Mouse (Mus musculus) layer of hippocampus, postnatal 10 days (tissue): ENCODE data around the gene Ckmt2. TPM values are rescaled to one million over a fixed set of nuclear protein-coding genes. Genes with fewer than 3 reads are reported as not detected.
A peak's percentile ranks its signal among the peaks of the same experiment; 100 is the strongest.

Experiments
- DNase-seq, 2 experiments: peaks; one replicate each; pipeline ENCODE4 v3.0.0; 2021; ENCODE audit warnings: low spot score in 2 of 2
- total RNA-seq, 2 experiments: library from RNA; stranded (reverse); gene quantifications; 2 replicates each; pipeline ENCODE4 v1.2.3; 2021

Gene Ckmt2
- total RNA-seq, 2 experiments from 2014 or later: 0.38 to 0.48 TPM

GRCm38 (mm10) chr13:91873734-91874329, 2.9 kb downstream of the Ckmt2 start:
- no peak for DNase-seq

GRCm38 (mm10) chr13:91868577-91868976, 8.1 kb downstream of the Ckmt2 start:
- DNase-seq: no peak

- no peak for DNase-seq
These were observed 17.9 kb downstream of the Ckmt2 start for GRCm38 (mm10) chr13:91858835-91859234.

GRCm38 (mm10) chr13:91857427-91857826, 19.3 kb downstream of the Ckmt2 start:
- DNase-seq: no peak

GRCm38 (mm10) chr13:91854412-91854811, 22.3 kb downstream of the Ckmt2 start:
- no peak for DNase-seq

GRCm38 (mm10) chr13:91827876-91828275, 48.8 kb downstream of the Ckmt2 start:
- DNase-seq: no peak

- no peak for DNase-seq
These were observed 50.6 kb downstream of the Ckmt2 start for GRCm38 (mm10) chr13:91826066-91826465.

- DNase-seq: no peak
These were observed 51.7 kb downstream of the Ckmt2 start for GRCm38 (mm10) chr13:91824845-91825550.

- DNase-seq: no peak
These were observed 53.0 kb downstream of the Ckmt2 start for GRCm38 (mm10) chr13:91823735-91824134.

- DNase-seq: no peak
These were observed 62.0 kb downstream of the Ckmt2 start for GRCm38 (mm10) chr13:91814670-91815069.

- DNase-seq: no peak
These were observed 67.2 kb downstream of the Ckmt2 start for GRCm38 (mm10) chr13:91809476-91809875.

GRCm38 (mm10) chr13:91807874-91808575, 68.7 kb downstream of the Ckmt2 start:
- DNase-seq: no peak

GRCm38 (mm10) chr13:91807155-91807839, 69.4 kb downstream of the Ckmt2 start, which contains the start of gene Zcchc9:
Zcchc9 (minus strand) TSS chr13:91807705.
- peak; percentile 88 to 92 for DNase-seq

Other genes starting within 250 kb of the Ckmt2 start
- gene Acot12, start 135.4 kb downstream of the Ckmt2 start, total RNA-seq: under 1 TPM in 1 of 2 experiments, not detected in 1; 0.22 TPM
- 10 to 100 TPM; 14.5 to 19.9 TPM for gene Zcchc9, start 69.2 kb downstream of the Ckmt2 start, total RNA-seq